Mouse (Mus musculus) lung, postnatal 0 days (tissue): ENCODE measurements at regions not wholly inside any gene's neighbourhood (a gene's known extent, or its start where the extent isn't known, plus 50 kb on each side); places are given as distances from the start of the nearest gene placed in this dataset.
"Not testable (repeated sequence)": the region's sequence is repeated elsewhere in the genome, so short reads cannot be mapped to it uniquely, and the experiment has no call there.

Source experiments
- ATAC-seq: fragments of 200-750 bp; cut with Nextera tagmentation; 2 replicates; pipeline ENCODE4 v1.8.0; 2017; ENCODE audit warnings: moderate library complexity
- DNase-seq: peaks from one replicate; pipeline ENCODE4 v3.0.0-alpha.2; 2016; ENCODE audit warnings: low spot score
- H3K27ac ChIP-seq: fragments of 300-500 bp; sonication (generic); 2 replicates; pipeline ENCODE4 v1.5.1; 2014; ENCODE audit warnings: antibody characterized with exemption, mild to moderate bottlenecking, low read length, mixed read lengths
- H3K27me3 ChIP-seq: fragments of 300-500 bp; sonication (generic); replicated peaks from 2 replicates; pipeline ENCODE4 v1.6.1; 2014; ENCODE audit warnings: low read length, mixed read lengths; ENCODE audit not compliant: insufficient read depth
- H3K36me3 ChIP-seq: fragments of 300-500 bp; sonication (generic); 2 replicates; pipeline ENCODE4 v1.6.1; 2014; ENCODE audit warnings: low read length, mixed read lengths; ENCODE audit not compliant: insufficient read depth
- H3K4me1 ChIP-seq: fragments of 300-500 bp; sonication (generic); 2 replicates; pipeline ENCODE4 v1.6.1; 2014; ENCODE audit warnings: antibody characterized with exemption, low read depth, low read length, mixed read lengths; ENCODE audit not compliant: insufficient read depth
- H3K4me2 ChIP-seq: fragments of 300-500 bp; sonication (generic); replicated peaks from 2 replicates; pipeline ENCODE4 v1.6.1; 2014; ENCODE audit warnings: low read depth, mild to moderate bottlenecking, low read length, moderate library complexity, mixed read lengths
- H3K4me3 ChIP-seq: fragments of 300-500 bp; sonication (generic); 2 replicates; pipeline ENCODE4 v1.5.1; 2014; ENCODE audit warnings: low read depth, low read length
- H3K9ac ChIP-seq: fragments of 300-500 bp; sonication (generic); replicated peaks from 2 replicates; pipeline ENCODE4 v1.6.1; 2014; ENCODE audit warnings: low read depth, mild to moderate bottlenecking
- H3K9me3 ChIP-seq: fragments of 300-500 bp; sonication (generic); 2 replicates; pipeline ENCODE4 v1.6.1; 2016; ENCODE audit warnings: low read length, mixed read lengths
- CTCF ChIP-seq: IDR thresholded peaks from 2 replicates; pipeline ENCODE4 v1.5.1; 2016; ENCODE audit warnings: antibody characterized with exemption, mild to moderate bottlenecking
- EP300 ChIP-seq: IDR thresholded peaks from 2 replicates; pipeline ENCODE4 v1.6.1; 2016; ENCODE audit warnings: antibody characterized with exemption, mild to moderate bottlenecking, control low read depth
- WGBS: fragments of 180-500 bp; shearing (Covaris S2); extraction: QIAGEN DNeasy Blood & Tissue Kit; methylation state at CpG from one replicate; pipeline ENCODE4 v1.1.7; 2014; 5-methylcytosine and 5-hydroxymethylcytosine counted together

DNA sequence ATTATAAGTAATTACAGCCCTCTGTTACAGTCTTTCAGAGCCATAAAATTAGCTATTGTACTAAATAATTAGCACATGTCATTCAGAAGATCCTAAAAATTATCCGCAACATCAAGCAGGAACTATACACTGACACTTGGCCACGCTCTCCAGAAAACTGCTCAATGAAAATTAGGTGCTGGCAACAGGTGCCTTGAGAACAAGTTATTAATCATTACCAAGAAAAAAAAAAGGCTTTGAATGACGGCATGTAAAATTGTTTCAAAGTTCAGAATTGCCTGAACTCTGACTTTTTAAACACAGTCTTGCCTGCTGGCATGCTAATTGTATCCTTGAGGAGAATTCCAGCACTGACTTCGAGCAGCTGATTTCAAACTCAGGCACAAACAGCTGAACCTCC is 316.6 kb downstream of the Vrk1 start:
- H3K36me3 ChIP-seq: no peaks in the 10 kb centered on the region
- TF ChIP-seq CTCF (no peak), EP300 (no peak)
- DNase-seq (no peak), ATAC-seq (no peak)
- no peaks in the 10 kb centered on the region for H3K4me1 ChIP-seq
- WGBS: 54% methylated on average over 4 of the region's 4 CpGs
- H3K27ac ChIP-seq: no peak overlapping the region
- H3K9ac ChIP-seq: no peak overlapping the region
- H3K27me3 ChIP-seq: no peaks in the 10 kb centered on the region
- no peak overlapping the region for H3K4me3 ChIP-seq
- no peaks in the 10 kb centered on the region for H3K9me3 ChIP-seq
- H3K4me2 ChIP-seq: no peak overlapping the region

DNA sequence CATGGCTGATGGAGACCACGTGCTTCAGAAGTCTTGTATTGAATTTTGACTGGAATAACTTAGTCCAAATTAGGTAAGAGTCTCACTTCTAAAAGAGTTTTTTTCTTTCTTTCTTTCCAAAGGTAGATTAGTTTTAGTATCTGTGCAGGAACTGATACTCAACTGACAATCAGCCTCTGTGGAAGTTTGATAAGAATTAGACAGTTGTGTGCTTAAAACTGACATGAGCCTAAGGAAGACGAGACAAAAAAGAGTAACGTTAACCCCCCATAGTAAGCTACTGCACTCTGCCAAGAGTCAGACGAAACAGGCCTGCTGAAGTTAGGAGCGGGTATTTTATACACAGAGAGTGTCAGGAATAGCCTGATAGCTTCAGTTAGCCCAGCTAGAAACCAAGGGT is 317.3 kb downstream of the Vrk1 start:
- Histone ChIP-seq H3K9me3 (no peaks in the 10 kb centered on the region), H3K4me2 (no peak overlapping the region), H3K27me3 (no peaks in the 10 kb centered on the region), H3K9ac (no peak overlapping the region), H3K4me1 (no peaks in the 10 kb centered on the region), H3K4me3 (no peak overlapping the region), H3K27ac (no peak overlapping the region), H3K36me3 (no peaks in the 10 kb centered on the region)
- no peak for DNase-seq
- no peak for ATAC-seq
- 67% methylated on average over 5 of the region's 5 CpGs for WGBS
- TF ChIP-seq CTCF (no peak), EP300 (no peak)

DNA sequence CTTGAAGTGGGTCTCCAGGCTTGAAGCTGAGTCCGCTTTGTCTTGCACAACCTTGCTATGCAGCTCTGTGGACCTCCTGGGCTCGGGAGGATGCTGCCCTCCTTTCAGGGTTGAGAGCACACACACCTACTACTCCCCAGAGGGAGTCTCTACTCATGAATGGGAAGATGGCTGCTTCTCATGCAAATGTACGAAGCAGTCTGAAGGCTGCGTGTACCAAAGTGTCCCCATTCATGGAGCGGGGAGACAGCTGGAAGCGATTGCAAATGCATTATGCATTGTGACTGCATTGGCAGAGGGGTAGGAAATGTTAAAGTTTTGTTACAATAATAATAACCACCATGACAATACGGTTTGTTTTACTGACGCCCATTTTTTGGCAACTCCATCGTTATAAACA is 347.8 kb downstream of the Vrk1 start:
- DNase-seq (no peak), ATAC-seq (no peak)
- Histone ChIP-seq H3K4me2 (no peak overlapping the region), H3K4me3 (no peak overlapping the region), H3K36me3 (no peaks in the 10 kb centered on the region), H3K9me3 (no peaks in the 10 kb centered on the region), H3K27me3 (no peaks in the 10 kb centered on the region), H3K4me1 (no peaks in the 10 kb centered on the region), H3K9ac (no peak overlapping the region), H3K27ac (no peak overlapping the region)
- no peak for TF ChIP-seq CTCF
- no peak for TF ChIP-seq EP300
- WGBS: 85% methylated on average over 9 of the region's 9 CpGs

DNA sequence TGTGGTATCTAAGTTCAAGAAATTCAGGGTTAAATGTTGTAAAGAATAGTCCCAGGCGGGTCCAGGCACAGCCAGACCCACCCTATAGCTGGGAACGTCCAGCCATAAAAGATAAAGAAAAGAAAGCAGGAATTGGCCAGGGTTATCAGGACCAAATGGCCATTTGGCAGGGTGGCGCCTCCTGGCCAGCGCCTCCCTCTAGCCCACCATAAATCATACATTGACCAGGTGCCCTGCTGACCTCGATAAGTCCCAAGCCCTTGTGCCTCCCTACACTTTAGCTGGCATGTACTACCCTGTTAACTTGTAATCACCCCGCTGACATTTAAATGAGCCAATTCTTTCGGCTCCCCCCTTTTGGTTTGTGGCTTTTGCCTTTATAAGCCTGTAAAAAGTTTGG is 351.6 kb downstream of the Vrk1 start:
- H3K27ac ChIP-seq, H3K4me1 ChIP-seq, H3K4me2 ChIP-seq, DNase-seq, H3K36me3 ChIP-seq, H3K27me3 ChIP-seq, H3K9ac ChIP-seq, ATAC-seq, H3K4me3 ChIP-seq, H3K9me3 ChIP-seq: not testable (repeated sequence)
- 53% methylated on average over 7 of the region's 7 CpGs for WGBS

DNA sequence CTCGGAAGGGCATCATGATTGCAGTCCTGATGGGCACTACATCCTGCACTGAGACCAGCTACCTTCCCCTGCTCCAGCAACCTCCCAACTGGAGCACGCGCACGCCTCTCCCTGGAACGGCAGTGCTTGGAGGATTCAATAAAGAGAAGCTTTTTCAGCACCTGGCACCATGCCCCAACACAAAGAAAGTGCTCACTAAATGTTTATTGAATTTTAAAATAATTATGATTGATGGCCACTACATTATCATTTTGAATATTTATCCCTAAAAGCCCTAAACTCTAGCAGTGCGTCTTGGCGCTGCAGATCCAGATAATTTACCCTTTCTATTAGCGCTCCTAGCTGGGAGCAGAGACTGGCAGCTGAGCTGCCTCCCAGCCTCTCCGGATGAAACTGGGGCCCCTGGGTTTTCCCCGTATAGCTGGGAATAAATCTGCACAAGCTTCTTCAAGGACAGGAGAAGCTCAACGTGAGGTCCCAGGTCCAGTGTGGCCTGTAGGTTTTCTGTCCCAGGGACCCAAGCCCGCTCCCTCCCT is 364.9 kb downstream of the Vrk1 start:
- TF ChIP-seq EP300 (no peak), CTCF (no peak)

DNA sequence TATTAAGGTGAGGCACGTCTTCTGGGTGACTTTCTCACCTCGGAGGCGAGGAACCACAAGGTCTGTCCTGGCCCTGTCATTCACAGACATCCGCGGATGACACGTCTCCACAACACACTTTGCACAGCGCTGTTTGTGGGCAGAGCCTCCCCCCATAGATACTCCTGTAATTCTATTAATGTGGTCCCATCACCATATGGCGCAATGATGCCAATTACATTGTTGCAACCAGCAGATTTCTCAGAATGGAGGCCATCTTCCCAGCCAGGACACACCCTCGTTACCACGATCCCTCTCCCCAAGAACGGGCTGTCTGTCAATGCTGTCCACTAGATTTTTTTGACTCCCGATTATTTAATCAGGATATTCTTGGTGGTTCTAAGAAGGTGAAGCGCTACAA is 365.9 kb downstream of the Vrk1 start:
- WGBS: 87% methylated on average over 13 of the region's 13 CpGs

More for the DNA sequence above, 364.9 kb downstream of the Vrk1 start:
- ATAC-seq: no peak
- WGBS: 60% methylated on average over 12 of the region's 12 CpGs
- Histone ChIP-seq H3K4me1 (no peaks in the 10 kb centered on the region), H3K9me3 (no peaks in the 10 kb centered on the region), H3K4me2 (no peak overlapping the region), H3K27ac (no peak overlapping the region), H3K36me3 (no peaks in the 10 kb centered on the region), H3K4me3 (no peak overlapping the region), H3K27me3 (no peaks in the 10 kb centered on the region), H3K9ac (no peak overlapping the region)
- no peak for DNase-seq

DNA sequence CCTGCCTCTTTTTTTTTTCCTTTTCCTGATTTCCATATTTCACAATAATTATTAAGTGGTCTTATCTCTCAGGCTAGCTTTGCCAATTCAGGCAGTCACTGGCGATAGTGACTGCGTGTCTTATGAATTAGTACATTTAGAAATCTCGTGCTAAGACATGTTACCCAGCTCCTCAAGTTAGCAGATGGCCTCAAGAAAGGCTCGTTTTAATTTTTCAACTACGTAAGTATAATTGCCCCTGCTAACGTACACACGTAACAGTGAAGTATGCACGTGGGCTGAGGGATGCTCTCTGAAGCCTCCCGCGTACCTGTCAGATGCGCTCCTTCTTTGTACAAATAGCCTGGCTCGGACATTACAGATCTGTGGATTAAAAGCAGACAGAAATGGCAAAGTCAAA is 366.8 kb downstream of the Vrk1 start:
- ATAC-seq (no peak), DNase-seq (no peak)
- no peak for TF ChIP-seq EP300
- no peak for TF ChIP-seq CTCF
- no peaks in the 10 kb centered on the region for H3K27me3 ChIP-seq
- H3K36me3 ChIP-seq: no peaks in the 10 kb centered on the region
- no peak overlapping the region for H3K4me2 ChIP-seq
- 62% methylated on average over 12 of the region's 12 CpGs for WGBS
- H3K4me1 ChIP-seq: no peaks in the 10 kb centered on the region
- H3K27ac ChIP-seq: no peak overlapping the region
- H3K9me3 ChIP-seq: no peaks in the 10 kb centered on the region
- no peak overlapping the region for H3K4me3 ChIP-seq
- no peak overlapping the region for H3K9ac ChIP-seq

More for the DNA sequence above, 365.9 kb downstream of the Vrk1 start:
- DNase-seq (no peak), ATAC-seq (no peak)
- Histone ChIP-seq H3K36me3 (no peaks in the 10 kb centered on the region), H3K27ac (no peak overlapping the region), H3K27me3 (no peaks in the 10 kb centered on the region), H3K4me2 (no peak overlapping the region), H3K9me3 (no peaks in the 10 kb centered on the region), H3K4me1 (no peaks in the 10 kb centered on the region), H3K9ac (no peak overlapping the region), H3K4me3 (no peak overlapping the region)
- TF ChIP-seq EP300 (no peak), CTCF (no peak)
